Mouse (Mus musculus): ENCODE measurements around the gene Otud7a.
"Not testable (repeated sequence)": the region's sequence is repeated elsewhere in the genome, so short reads cannot be mapped to it uniquely, and the experiment has no call there.

Gene Otud7a

GRCm38 (mm10) chr7:63558918-63559317 lies 114.4 kb downstream of the Otud7a start:
- no peak for DNase-seq (ENCODE audit: low spot score in 2 of 2)

- DNase-seq (ENCODE audit: low spot score in 2 of 2) = no peak
These were observed 115.1 kb downstream of the Otud7a start for GRCm38 (mm10) chr7:63559679-63560078.

GRCm38 (mm10) chr7:63583310-63583709 lies 138.8 kb downstream of the Otud7a start:
- DNase-seq (ENCODE audit: low spot score in 2 of 2) = no peak

GRCm38 (mm10) chr7:63586184-63586870 lies 141.8 kb downstream of the Otud7a start:
- DNase-seq (ENCODE audit: low spot score in 2 of 2) = peak in 1 of 2 experiments; percentile 19

GRCm38 (mm10) chr7:63590305-63590704 lies 145.8 kb downstream of the Otud7a start:
- DNase-seq (ENCODE audit: low spot score in 2 of 2) = no peak

- DNase-seq (ENCODE audit: low spot score in 2 of 2) = no peak
These were observed 146.8 kb downstream of the Otud7a start for GRCm38 (mm10) chr7:63591322-63591721.

- DNase-seq (ENCODE audit: low spot score in 2 of 2) = no peak
These were observed 147.5 kb downstream of the Otud7a start for GRCm38 (mm10) chr7:63592061-63592460.

GRCm38 (mm10) chr7:63604827-63605226 lies 160.3 kb downstream of the Otud7a start:
- DNase-seq (ENCODE audit: low spot score in 2 of 2) = no peak

GRCm38 (mm10) chr7:63617018-63617417 lies 172.5 kb downstream of the Otud7a start:
- DNase-seq (ENCODE audit: low spot score in 2 of 2) = no peak

GRCm38 (mm10) chr7:63620776-63621340 lies 176.3 kb downstream of the Otud7a start:
- no peak for DNase-seq (ENCODE audit: low spot score in 2 of 2)

GRCm38 (mm10) chr7:63637651-63638050 lies 193.1 kb downstream of the Otud7a start:
- no peak for DNase-seq (ENCODE audit: low spot score in 2 of 2)

- DNase-seq (ENCODE audit: low spot score in 2 of 2) = no peak
These were observed 199.5 kb downstream of the Otud7a start for GRCm38 (mm10) chr7:63644002-63644401.

- DNase-seq (ENCODE audit: low spot score in 2 of 2) = no peak
These were observed 202.6 kb downstream of the Otud7a start for GRCm38 (mm10) chr7:63647136-63647535.

GRCm38 (mm10) chr7:63660261-63660660 lies 215.7 kb downstream of the Otud7a start:
- no peak for DNase-seq (ENCODE audit: low spot score in 2 of 2)

- DNase-seq (ENCODE audit: low spot score in 2 of 2) = no peak
These were observed 218.2 kb downstream of the Otud7a start for GRCm38 (mm10) chr7:63662757-63663156.

- no peak for DNase-seq (ENCODE audit: low spot score in 2 of 2)
These were observed 220.9 kb downstream of the Otud7a start for GRCm38 (mm10) chr7:63665496-63665895.

GRCm38 (mm10) chr7:63667986-63668741 lies 223.6 kb downstream of the Otud7a start:
- DNase-seq (ENCODE audit: low spot score in 2 of 2) = peak in 1 of 2 experiments; percentile 13

- DNase-seq (ENCODE audit: low spot score in 2 of 2) = no peak
These were observed 224.4 kb downstream of the Otud7a start for GRCm38 (mm10) chr7:63668951-63669350.

GRCm38 (mm10) chr7:63670911-63671310 lies 226.4 kb downstream of the Otud7a start:
- not testable (repeated sequence) for DNase-seq (ENCODE audit: low spot score in 2 of 2)

GRCm38 (mm10) chr7:63671904-63672303 lies 227.4 kb downstream of the Otud7a start:
- DNase-seq (ENCODE audit: low spot score in 2 of 2) = peak in 1 of 2 experiments; percentile 70

GRCm38 (mm10) chr7:63676631-63677030 lies 232.1 kb downstream of the Otud7a start:
- no peak for DNase-seq (ENCODE audit: low spot score in 2 of 2)

- DNase-seq (ENCODE audit: low spot score in 2 of 2) = no peak
These were observed 232.6 kb downstream of the Otud7a start for GRCm38 (mm10) chr7:63677149-63677548.

GRCm38 (mm10) chr7:63687056-63687455 lies 242.5 kb downstream of the Otud7a start:
- DNase-seq (ENCODE audit: low spot score in 2 of 2) = no peak
